Mouse (Mus musculus) forebrain, embryonic 15.5 days (tissue): ENCODE data around the gene Cela2a. TPM values are rescaled to one million over a fixed set of nuclear protein-coding genes. Genes with fewer than 3 reads are reported as not detected.

Experiments used
- ATAC-seq: fragments of 200-750 bp; cut with Nextera tagmentation; replicated peaks from 2 replicates; pipeline ENCODE4 v1.8.0; 2017; ENCODE audit warnings: mild to moderate bottlenecking, moderate TSS enrichment, moderate library complexity
- H3K27ac ChIP-seq: fragments of 300-500 bp; sonication (generic); replicated peaks from 2 replicates; pipeline ENCODE4 v1.5.1; 2015; ENCODE audit warnings: mild to moderate bottlenecking, inconsistent platforms
- H3K27me3 ChIP-seq: fragments of 300-500 bp; sonication (generic); 2 replicates; pipeline ENCODE4 v1.6.1; 2015; ENCODE audit warnings: inconsistent platforms
- H3K36me3 ChIP-seq: fragments of 300-500 bp; sonication (generic); 2 replicates; pipeline ENCODE4 v1.6.1; 2015; ENCODE audit warnings: mild to moderate bottlenecking, inconsistent platforms
- H3K4me1 ChIP-seq: fragments of 300-500 bp; sonication (generic); 2 replicates; pipeline ENCODE4 v1.6.1; 2015; ENCODE audit warnings: inconsistent platforms
- H3K4me2 ChIP-seq: fragments of 300-500 bp; sonication (generic); replicated peaks from 2 replicates; pipeline ENCODE4 v1.6.1; 2015; ENCODE audit warnings: mild to moderate bottlenecking, inconsistent platforms
- H3K4me3 ChIP-seq: fragments of 300-500 bp; sonication (generic); 2 replicates; pipeline ENCODE4 v1.5.1; 2015; ENCODE audit warnings: mild to moderate bottlenecking, inconsistent platforms
- H3K9ac ChIP-seq: fragments of 300-500 bp; sonication (generic); replicated peaks from 2 replicates; pipeline ENCODE4 v1.6.1; 2015; ENCODE audit warnings: mild to moderate bottlenecking, inconsistent platforms
- H3K9me3 ChIP-seq: fragments of 300-500 bp; sonication (generic); 2 replicates; pipeline ENCODE4 v1.6.1; 2016; ENCODE audit warnings: inconsistent platforms
- WGBS: fragments of 180-500 bp; shearing (Covaris S2); methylation state at CpG from one replicate; pipeline ENCODE4 v1.1.7; 2015; ENCODE audit warnings: mixed read lengths; 5-methylcytosine and 5-hydroxymethylcytosine counted together
- polyA plus RNA-seq: library from polyadenylated mRNA; unstranded; fragments of >200 nt; fragmentation: Nextera tagmentation; extraction: Ambion mirVana; gene quantifications from 2 replicates; pipeline ENCODE4 v1.2.1, GENCODE M21; 2015

Gene Cela2a
- polyA plus RNA-seq, 1 experiment from 2014 or later: not detected

DNA sequence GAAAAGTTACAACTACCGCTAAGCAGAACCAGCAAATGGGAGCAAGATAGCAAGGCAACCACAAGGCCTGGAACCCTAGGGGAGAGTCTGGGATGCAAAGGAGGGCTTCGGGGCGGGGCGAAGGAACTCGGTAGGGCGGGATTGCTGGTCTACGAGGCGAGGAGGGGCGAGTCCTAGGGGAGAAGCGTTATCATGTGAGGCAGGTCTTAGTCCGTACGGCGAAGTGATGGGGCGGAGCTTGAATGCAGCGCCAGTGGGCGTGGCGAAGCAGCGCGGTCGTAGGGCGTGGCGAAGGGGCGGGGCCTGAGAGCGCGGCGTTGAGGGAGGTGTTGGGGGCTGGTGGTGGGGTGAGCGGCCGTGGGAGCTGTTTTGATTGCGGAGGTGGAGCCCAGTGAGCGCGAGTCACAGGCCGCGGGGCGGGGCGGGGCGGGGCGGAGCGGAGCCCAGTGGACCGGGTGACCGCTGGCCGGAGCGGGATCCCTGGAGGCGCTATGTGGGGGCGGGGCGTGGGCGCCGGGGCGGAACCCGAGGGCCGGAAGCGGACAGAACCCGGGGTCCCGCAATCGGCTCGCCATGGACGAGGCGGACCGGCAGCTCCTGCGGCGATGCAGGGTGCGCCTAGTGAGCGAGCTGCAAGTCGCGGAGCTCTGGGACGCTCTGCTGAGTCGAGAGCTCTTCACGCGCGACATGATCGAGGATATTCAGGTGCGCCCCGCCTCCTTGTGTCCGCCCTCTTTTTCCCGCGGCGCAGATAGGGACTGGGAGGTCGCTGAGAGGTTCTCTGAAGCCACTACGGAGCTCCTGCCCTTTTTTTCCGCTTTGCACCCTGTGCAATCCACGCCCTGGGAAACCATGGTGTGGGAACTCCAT lies 32.4 kb downstream of the Cela2a start, which contains the start of gene Casp9:
Gene Casp9 (plus strand): TSS at position 331 of the 870 bp plus-strand sequence.
- H3K4me2 ChIP-seq: peak within 1 kb of the TSS; percentile 48
- H3K9me3 ChIP-seq: no peaks in the 10 kb centered on the region
- no peaks in the 10 kb centered on the region for H3K27me3 ChIP-seq
- peak within 1 kb of the TSS; percentile 72 for H3K9ac ChIP-seq
- peaks cover 32% of the 10 kb centered on the region for H3K4me1 ChIP-seq
- peak within 1 kb of the TSS; percentile 91 for H3K4me3 ChIP-seq
- ATAC-seq: peak; percentile 75
- H3K36me3 ChIP-seq: peaks cover 5% of the 10 kb centered on the region; the same call in 1 of the 2 replicates
- under 1% methylated on average over 64 of the region's 80 CpGs for WGBS
- peak within 1 kb of the TSS; percentile 93 for H3K27ac ChIP-seq

DNA sequence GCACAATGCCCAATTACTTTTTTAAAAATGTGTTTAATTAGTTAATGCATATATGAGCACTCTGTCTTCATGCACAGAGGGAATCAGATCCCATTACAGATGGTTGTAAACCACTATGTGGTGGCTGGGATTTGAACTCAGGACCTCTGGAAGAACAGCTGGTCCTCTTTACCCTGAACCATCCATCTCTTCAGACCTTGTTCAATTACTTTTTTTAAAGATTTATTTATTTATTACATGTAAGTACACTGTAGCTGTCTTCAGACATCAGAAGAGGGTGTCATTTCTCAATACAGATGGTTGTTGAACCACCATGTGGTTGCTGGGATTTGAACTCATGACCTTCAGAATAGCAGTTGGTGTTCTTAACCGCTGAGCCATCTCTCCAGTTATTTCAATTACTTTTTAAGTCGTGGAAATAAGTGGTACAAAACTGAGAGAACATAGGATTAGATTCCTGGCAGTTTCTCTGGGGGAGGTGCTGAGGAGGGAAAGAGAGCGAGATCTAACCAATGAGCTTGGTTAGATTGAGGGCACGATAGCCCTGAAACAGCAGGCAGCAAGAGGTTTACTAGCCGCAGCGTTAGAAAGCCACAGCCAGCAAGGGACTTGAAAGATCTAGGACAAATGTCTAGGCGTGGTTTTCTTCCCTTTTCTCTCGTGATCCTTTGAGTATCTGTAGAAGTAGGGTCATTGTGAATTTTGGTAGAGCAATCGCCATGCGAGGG lies 33.2 kb downstream of the Cela2a start:
- WGBS: 8% methylated on average over 10 of the region's 10 CpGs
- H3K9ac ChIP-seq: peak overlapping the region; percentile 72
- H3K36me3 ChIP-seq: peaks cover 4% of the 10 kb centered on the region; the same call in 1 of the 2 replicates
- no peaks in the 10 kb centered on the region for H3K27me3 ChIP-seq
- H3K4me2 ChIP-seq: peak overlapping the region; percentile 48
- no peaks in the 10 kb centered on the region for H3K9me3 ChIP-seq
- H3K4me3 ChIP-seq: peak overlapping the region; percentile 91
- H3K4me1 ChIP-seq: peaks cover 32% of the 10 kb centered on the region
- ATAC-seq: no peak
- H3K27ac ChIP-seq: peak overlapping the region; percentile 93

DNA sequence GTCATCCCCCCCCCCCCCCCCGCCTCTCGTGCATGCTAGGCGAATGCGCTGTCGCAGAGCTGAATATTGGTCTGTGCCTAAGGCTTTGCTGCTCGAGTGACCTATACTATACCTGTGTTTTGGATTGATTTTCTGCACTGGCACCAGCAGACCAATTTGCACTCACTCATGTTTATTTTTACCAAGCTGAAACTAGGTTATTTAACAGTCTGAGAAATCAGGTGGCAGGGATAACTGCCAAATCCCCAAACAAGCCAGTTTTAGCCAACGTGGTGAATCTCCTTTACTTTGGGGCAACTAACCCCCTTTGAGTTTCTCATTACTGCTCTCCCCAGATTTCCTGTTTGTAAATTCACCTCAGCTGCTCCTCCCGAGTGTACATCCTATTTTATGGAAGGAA lies 34.0 kb downstream of the Cela2a start:
- Histone ChIP-seq H3K4me1 (peaks cover 32% of the 10 kb centered on the region), H3K4me3 (no peak overlapping the region), H3K9me3 (no peaks in the 10 kb centered on the region), H3K9ac (no peak overlapping the region), H3K36me3 (no peaks in the 10 kb centered on the region; the same call in 1 of the 2 replicates), H3K4me2 (no peak overlapping the region), H3K27ac (no peak overlapping the region), H3K27me3 (no peaks in the 10 kb centered on the region)
- ATAC-seq: no peak
- WGBS: 91% methylated on average over 8 of the region's 8 CpGs

- Histone ChIP-seq H3K4me2 (no peak overlapping the region), H3K4me1 (peaks cover 32% of the 10 kb centered on the region), H3K27ac (no peak overlapping the region), H3K27me3 (no peaks in the 10 kb centered on the region), H3K4me3 (no peak overlapping the region), H3K9me3 (no peaks in the 10 kb centered on the region), H3K36me3 (no peaks in the 10 kb centered on the region; the same call in 1 of the 2 replicates), H3K9ac (no peak overlapping the region)
- 92% methylated on average over 7 of the region's 7 CpGs for WGBS
- no peak for ATAC-seq
Observed at GRCm38 (mm10) chr4:141791486-141791885, 34.5 kb downstream of the Cela2a start.

DNA sequence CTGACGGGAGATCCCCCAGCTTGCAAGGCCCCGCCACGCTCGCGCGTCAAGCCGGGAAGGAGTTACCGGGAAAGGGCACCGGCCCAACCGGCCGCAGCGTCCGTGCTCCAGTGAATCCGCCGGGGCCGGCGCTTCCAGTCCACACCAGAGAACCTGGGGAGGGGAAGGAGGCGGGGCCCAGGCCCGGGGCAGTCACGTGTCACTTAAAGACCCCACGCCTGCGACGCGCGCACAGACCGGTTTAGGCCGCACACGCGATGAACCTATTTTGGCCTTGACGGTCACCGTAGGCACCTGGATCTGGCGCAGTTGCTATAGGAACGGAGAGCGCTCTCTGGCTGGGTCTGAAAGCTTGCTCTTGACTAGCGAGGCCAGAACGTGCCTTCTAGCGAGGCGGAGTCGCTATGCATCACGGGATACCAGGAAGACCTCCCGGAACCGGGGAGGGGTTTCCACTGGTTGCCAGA lies 35.4 kb downstream of the Cela2a start, which contains the start of gene Dnajc16:
Gene Dnajc16 (minus strand): TSS at position 408 of the 467 bp plus-strand sequence.
- Histone ChIP-seq H3K4me2 (peak within 1 kb of the TSS; percentile 82), H3K27ac (peak within 1 kb of the TSS; percentile 75), H3K36me3 (peaks cover 2% of the 10 kb centered on the region; the same call in 1 of the 2 replicates), H3K27me3 (no peaks in the 10 kb centered on the region), H3K9me3 (no peaks in the 10 kb centered on the region), H3K4me3 (peak within 1 kb of the TSS; percentile 91), H3K4me1 (peaks cover 31% of the 10 kb centered on the region), H3K9ac (peak within 1 kb of the TSS; percentile 95)
- ATAC-seq: peak; percentile 90
- under 1% methylated on average over 42 of the region's 42 CpGs for WGBS

DNA sequence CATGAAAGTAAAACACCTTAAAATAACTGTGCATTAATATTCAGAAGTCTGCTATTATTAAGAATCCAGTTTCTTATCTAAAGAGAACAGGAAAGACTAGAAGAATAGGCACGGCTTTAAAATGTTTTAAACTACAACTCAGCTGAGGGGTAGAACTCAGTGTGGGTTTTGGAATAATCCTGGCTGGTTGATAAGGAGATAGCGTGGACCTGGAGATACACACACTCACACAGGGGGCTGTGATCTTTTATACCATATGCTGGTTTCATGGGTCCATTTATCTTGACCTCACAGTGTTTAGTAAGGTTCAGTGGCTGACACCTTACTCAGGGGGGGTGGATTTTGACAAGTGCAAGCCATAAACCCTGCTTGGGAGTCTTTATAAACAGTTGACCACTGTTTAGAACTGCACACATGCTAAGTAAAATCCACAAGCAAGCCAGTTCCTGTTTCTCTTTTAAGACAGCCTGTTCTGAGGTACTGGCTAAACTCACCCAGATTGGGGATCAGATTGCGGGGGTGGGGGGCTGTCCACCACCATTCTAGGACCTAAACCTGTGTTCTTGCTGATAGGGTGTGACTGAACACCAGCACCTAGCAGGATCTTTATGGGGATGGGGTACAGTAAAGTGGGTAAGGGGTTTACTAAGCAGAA lies 36.3 kb downstream of the Cela2a start:
- Histone ChIP-seq H3K9me3 (no peaks in the 10 kb centered on the region), H3K4me3 (peak overlapping the region; percentile 91), H3K27me3 (no peaks in the 10 kb centered on the region), H3K4me2 (peak overlapping the region; percentile 82), H3K4me1 (peaks cover 23% of the 10 kb centered on the region), H3K9ac (peak overlapping the region; percentile 95), H3K36me3 (peaks cover 9% of the 10 kb centered on the region; the same call in 1 of the 2 replicates), H3K27ac (peak overlapping the region; percentile 75)
- ATAC-seq: 0 out of 2 replicates have a peak, but pooled peaks have one; percentile 1
- WGBS: 56% methylated on average over 3 of the region's 3 CpGs

DNA sequence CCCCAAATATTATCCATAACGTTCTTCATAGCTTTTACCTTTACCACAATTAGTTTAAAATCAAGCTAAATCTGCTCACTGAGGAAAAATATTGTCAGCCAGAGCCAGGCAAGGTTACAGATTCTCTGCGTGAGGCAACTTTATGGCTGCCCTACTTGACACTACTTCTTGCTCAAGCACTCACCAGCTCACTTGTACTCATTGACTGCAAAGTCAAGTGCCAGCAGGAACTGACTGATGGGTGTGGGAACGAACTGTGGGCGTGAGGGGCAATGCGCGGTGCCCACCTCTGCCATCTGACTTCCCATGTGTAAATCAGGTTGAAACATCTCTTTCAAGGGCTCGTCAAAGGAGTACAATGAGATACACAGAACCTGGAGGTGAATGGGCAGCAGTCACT lies 38.5 kb downstream of the Cela2a start:
- WGBS: 95% methylated on average over 7 of the region's 7 CpGs
- Histone ChIP-seq H3K27ac (no peak overlapping the region), H3K4me3 (no peak overlapping the region), H3K4me1 (peaks cover 13% of the 10 kb centered on the region), H3K27me3 (no peaks in the 10 kb centered on the region), H3K9me3 (no peaks in the 10 kb centered on the region), H3K9ac (no peak overlapping the region), H3K36me3 (peaks cover 29% of the 10 kb centered on the region), H3K4me2 (no peak overlapping the region)
- ATAC-seq: no peak

DNA sequence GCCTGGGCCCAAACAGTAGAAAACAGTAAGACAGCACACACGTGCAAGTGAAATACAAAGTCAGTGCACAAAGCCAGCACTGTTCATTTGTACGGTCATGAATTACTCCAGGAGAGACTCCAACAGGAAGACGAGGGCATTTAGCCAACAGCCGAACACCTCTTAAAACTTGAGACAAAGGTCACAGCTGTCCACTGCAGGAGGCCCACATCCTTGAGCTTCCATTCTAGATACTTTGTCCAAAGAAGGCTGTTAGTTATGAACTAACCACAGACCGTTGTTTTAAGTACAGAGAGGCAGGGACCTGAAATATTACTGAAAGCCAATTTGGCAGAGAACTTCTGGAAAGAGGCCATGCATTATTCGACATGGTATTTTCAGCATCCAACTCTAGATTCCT lies 38.9 kb downstream of the Cela2a start:
- no peak overlapping the region for H3K9ac ChIP-seq
- WGBS: 73% methylated on average over 6 of the region's 6 CpGs
- ATAC-seq: no peak

DNA sequence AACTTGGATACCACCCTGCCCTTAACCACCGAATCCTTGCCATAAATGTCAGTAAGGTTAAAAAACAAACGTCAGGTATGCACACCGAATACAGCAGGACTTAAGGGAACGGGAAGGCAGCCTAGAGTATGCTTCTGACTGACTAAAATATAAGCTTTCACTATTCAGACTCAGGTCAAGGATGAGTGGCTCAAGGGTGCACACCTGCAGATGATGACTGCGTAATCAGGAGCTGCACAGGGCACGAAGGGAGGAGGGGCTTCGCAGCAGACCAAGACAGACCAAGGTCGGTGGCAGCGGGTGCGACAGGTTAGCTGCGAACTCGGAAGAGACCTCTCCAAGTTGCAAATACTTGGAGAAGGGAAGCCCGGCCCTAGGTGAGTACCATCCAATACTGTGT lies 39.8 kb downstream of the Cela2a start:
- peaks cover 12% of the 10 kb centered on the region for H3K4me1 ChIP-seq
- H3K9me3 ChIP-seq: no peaks in the 10 kb centered on the region
- no peak overlapping the region for H3K4me2 ChIP-seq
- no peak for ATAC-seq
- no peak overlapping the region for H3K4me3 ChIP-seq
- no peak overlapping the region for H3K27ac ChIP-seq
- WGBS: 95% methylated on average over 13 of the region's 13 CpGs
- H3K36me3 ChIP-seq: peaks cover 38% of the 10 kb centered on the region
- no peaks in the 10 kb centered on the region for H3K27me3 ChIP-seq
- no peak overlapping the region for H3K9ac ChIP-seq

More for the DNA sequence above, 38.9 kb downstream of the Cela2a start:
- Histone ChIP-seq H3K4me1 (peaks cover 13% of the 10 kb centered on the region), H3K4me3 (no peak overlapping the region), H3K9me3 (no peaks in the 10 kb centered on the region), H3K27ac (no peak overlapping the region), H3K36me3 (peaks cover 32% of the 10 kb centered on the region), H3K4me2 (no peak overlapping the region), H3K27me3 (no peaks in the 10 kb centered on the region)

GRCm38 (mm10) chr4:141784835-141785234 lies 41.1 kb downstream of the Cela2a start:
- Histone ChIP-seq H3K27ac (no peak overlapping the region), H3K4me3 (no peak overlapping the region), H3K4me1 (peaks cover 6% of the 10 kb centered on the region), H3K36me3 (peaks cover 49% of the 10 kb centered on the region), H3K9me3 (no peaks in the 10 kb centered on the region), H3K4me2 (no peak overlapping the region), H3K27me3 (no peaks in the 10 kb centered on the region), H3K9ac (no peak overlapping the region)
- 92% methylated on average over 5 of the region's 5 CpGs for WGBS
- ATAC-seq: no peak

DNA sequence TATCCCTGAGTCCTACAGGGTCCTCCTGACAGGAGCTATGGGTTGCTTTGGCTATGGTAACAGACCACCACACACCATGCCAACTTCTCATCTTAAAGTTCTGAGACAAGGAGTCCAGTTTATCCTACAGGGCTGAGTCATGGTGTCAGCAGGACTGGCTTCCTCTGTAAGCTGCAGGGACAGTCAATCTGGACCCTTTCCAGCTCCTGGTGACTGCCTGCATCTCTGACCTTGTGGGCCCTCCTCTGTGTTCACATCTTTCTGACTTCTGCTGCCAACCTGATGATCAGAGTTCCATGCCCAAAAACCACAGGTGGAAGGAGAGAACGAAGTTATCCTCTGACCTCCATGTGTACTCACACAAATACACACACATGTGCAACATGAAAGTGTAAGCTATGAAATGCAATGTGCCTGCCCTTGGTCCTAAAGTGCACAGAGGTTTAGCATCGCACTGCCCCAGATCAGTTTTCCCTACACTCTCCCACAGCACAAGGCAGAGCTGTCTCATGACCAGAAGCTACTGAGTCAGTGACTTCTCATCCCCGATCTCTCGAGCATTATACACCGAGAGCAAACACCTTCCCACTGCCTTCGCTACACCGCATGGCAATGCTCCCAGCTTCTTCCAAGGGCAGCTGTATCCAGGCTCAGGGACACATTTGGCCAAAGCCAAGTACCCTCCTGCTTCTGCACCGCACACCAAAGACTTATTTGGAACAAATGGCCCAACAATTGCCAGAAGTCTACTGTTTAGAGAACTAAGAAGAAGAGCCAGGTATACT lies 44.6 kb downstream of the Cela2a start:
- Histone ChIP-seq H3K4me2 (no peak overlapping the region), H3K4me1 (no peaks in the 10 kb centered on the region), H3K36me3 (peaks cover 75% of the 10 kb centered on the region), H3K27ac (no peak overlapping the region), H3K9ac (no peak overlapping the region), H3K27me3 (no peaks in the 10 kb centered on the region), H3K4me3 (no peak overlapping the region), H3K9me3 (no peaks in the 10 kb centered on the region)
- 96% methylated on average over 8 of the region's 8 CpGs for WGBS
- no peak for ATAC-seq
